Mouse (Mus musculus) c-Kit-positive CD71-negative TER-119-negative erythroid progenitor cells, embryonic 14.5 days (primary cell): ENCODE results near the gene Kcna2.

ENCODE experiments used
- DNase-seq: peaks from one replicate; pipeline ENCODE4 v3.0.0-alpha.2; 2013; ENCODE audit warnings: low read depth

Kcna2 gene

GRCm38 (mm10) chr3:107101787-107102651 lies 1.1 kb downstream of the Kcna2 start:
- no peak for DNase-seq

- no peak for DNase-seq
These were observed 2.1 kb downstream of the Kcna2 start for GRCm38 (mm10) chr3:107103041-107103440.

GRCm38 (mm10) chr3:107103462-107103861 lies 2.5 kb downstream of the Kcna2 start:
- no peak for DNase-seq

GRCm38 (mm10) chr3:107105986-107106385 lies 5.0 kb downstream of the Kcna2 start:
- no peak for DNase-seq

- no peak for DNase-seq
These were observed 11.6 kb downstream of the Kcna2 start for GRCm38 (mm10) chr3:107112498-107112897.

- no peak for DNase-seq
These were observed 12.2 kb downstream of the Kcna2 start for GRCm38 (mm10) chr3:107112932-107113659.

- DNase-seq: no peak
These were observed 13.1 kb downstream of the Kcna2 start for GRCm38 (mm10) chr3:107113771-107114737.

GRCm38 (mm10) chr3:107114941-107115340 lies 14.0 kb downstream of the Kcna2 start:
- no peak for DNase-seq

GRCm38 (mm10) chr3:107115746-107116145 lies 14.8 kb downstream of the Kcna2 start:
- no peak for DNase-seq

GRCm38 (mm10) chr3:107119864-107120564 lies 19.1 kb downstream of the Kcna2 start:
- no peak for DNase-seq

GRCm38 (mm10) chr3:107122306-107122705 lies 21.4 kb downstream of the Kcna2 start:
- no peak for DNase-seq

- no peak for DNase-seq
These were observed 26.7 kb downstream of the Kcna2 start for GRCm38 (mm10) chr3:107127667-107128066.

GRCm38 (mm10) chr3:107128421-107128820 lies 27.5 kb downstream of the Kcna2 start:
- no peak for DNase-seq

GRCm38 (mm10) chr3:107129251-107129650 lies 28.3 kb downstream of the Kcna2 start:
- no peak for DNase-seq

GRCm38 (mm10) chr3:107130661-107131326 lies 29.8 kb downstream of the Kcna2 start:
- no peak for DNase-seq

- no peak for DNase-seq
These were observed 30.9 kb downstream of the Kcna2 start for GRCm38 (mm10) chr3:107131846-107132245.

GRCm38 (mm10) chr3:107132651-107133050 lies 31.7 kb downstream of the Kcna2 start:
- DNase-seq: no peak

- no peak for DNase-seq
These were observed 33.5 kb downstream of the Kcna2 start for GRCm38 (mm10) chr3:107134457-107134856.

GRCm38 (mm10) chr3:107147126-107147525 lies 46.2 kb downstream of the Kcna2 start:
- no peak for DNase-seq

- peak; percentile 5 for DNase-seq
These were observed 48.1 kb downstream of the Kcna2 start for GRCm38 (mm10) chr3:107149006-107149405.

- no peak for DNase-seq
These were observed 49.5 kb downstream of the Kcna2 start for GRCm38 (mm10) chr3:107150469-107150868.
